Mouse (Mus musculus) forebrain, embryonic 15.5 days (tissue): ENCODE results near the gene Mrpl48. TPM values are rescaled to one million over a fixed set of nuclear protein-coding genes. Genes with fewer than 3 reads are reported as not detected.
"Not testable (repeated sequence)": the region's sequence is repeated elsewhere in the genome, so short reads cannot be mapped to it uniquely, and the experiment has no call there.

Experiments used
- ATAC-seq: fragments of 200-750 bp; cut with Nextera tagmentation; replicated peaks from 2 replicates; pipeline ENCODE4 v1.8.0; 2017; ENCODE audit warnings: mild to moderate bottlenecking, moderate TSS enrichment, moderate library complexity
- H3K27ac ChIP-seq: fragments of 300-500 bp; sonication (generic); replicated peaks from 2 replicates; pipeline ENCODE4 v1.5.1; 2015; ENCODE audit warnings: mild to moderate bottlenecking, inconsistent platforms
- H3K27me3 ChIP-seq: fragments of 300-500 bp; sonication (generic); 2 replicates; pipeline ENCODE4 v1.6.1; 2015; ENCODE audit warnings: inconsistent platforms
- H3K36me3 ChIP-seq: fragments of 300-500 bp; sonication (generic); 2 replicates; pipeline ENCODE4 v1.6.1; 2015; ENCODE audit warnings: mild to moderate bottlenecking, inconsistent platforms
- H3K4me1 ChIP-seq: fragments of 300-500 bp; sonication (generic); 2 replicates; pipeline ENCODE4 v1.6.1; 2015; ENCODE audit warnings: inconsistent platforms
- H3K4me2 ChIP-seq: fragments of 300-500 bp; sonication (generic); replicated peaks from 2 replicates; pipeline ENCODE4 v1.6.1; 2015; ENCODE audit warnings: mild to moderate bottlenecking, inconsistent platforms
- H3K4me3 ChIP-seq: fragments of 300-500 bp; sonication (generic); 2 replicates; pipeline ENCODE4 v1.5.1; 2015; ENCODE audit warnings: mild to moderate bottlenecking, inconsistent platforms
- H3K9ac ChIP-seq: fragments of 300-500 bp; sonication (generic); replicated peaks from 2 replicates; pipeline ENCODE4 v1.6.1; 2015; ENCODE audit warnings: mild to moderate bottlenecking, inconsistent platforms
- H3K9me3 ChIP-seq: fragments of 300-500 bp; sonication (generic); 2 replicates; pipeline ENCODE4 v1.6.1; 2016; ENCODE audit warnings: inconsistent platforms
- WGBS: fragments of 180-500 bp; shearing (Covaris S2); methylation state at CpG from one replicate; pipeline ENCODE4 v1.1.7; 2015; ENCODE audit warnings: mixed read lengths; 5-methylcytosine and 5-hydroxymethylcytosine counted together
- polyA plus RNA-seq: library from polyadenylated mRNA; unstranded; fragments of >200 nt; fragmentation: Nextera tagmentation; extraction: Ambion mirVana; gene quantifications from 2 replicates; pipeline ENCODE4 v1.2.1, GENCODE M21; 2015

The Mrpl48 gene
- polyA plus RNA-seq, 1 experiment from 2014 or later = 74.9 TPM

GRCm38 (mm10) chr7:100582235-100582634 lies 25.9 kb downstream of the Mrpl48 start:
- Histone ChIP-seq H3K4me2 (peak overlapping the region; percentile 73), H3K36me3 (no peaks in the 10 kb centered on the region), H3K27me3 (no peaks in the 10 kb centered on the region), H3K4me3 (peak overlapping the region; percentile 49), H3K9me3 (no peaks in the 10 kb centered on the region), H3K9ac (peak overlapping the region; percentile 63), H3K4me1 (peaks cover 11% of the 10 kb centered on the region), H3K27ac (peak overlapping the region; percentile 95)
- WGBS = 39% methylated on average over 7 of the region's 7 CpGs
- ATAC-seq = no peak

GRCm38 (mm10) chr7:100578794-100579193 lies 29.3 kb downstream of the Mrpl48 start:
- WGBS = 55% methylated on average over 2 of the region's 2 CpGs
- H3K9me3 ChIP-seq = no peaks in the 10 kb centered on the region
- no peak for ATAC-seq
- H3K4me2 ChIP-seq = no peak overlapping the region
- H3K27me3 ChIP-seq = no peaks in the 10 kb centered on the region
- no peak overlapping the region for H3K9ac ChIP-seq
- H3K36me3 ChIP-seq = no peaks in the 10 kb centered on the region
- H3K4me3 ChIP-seq = no peak overlapping the region
- no peak overlapping the region for H3K27ac ChIP-seq
- peaks cover 11% of the 10 kb centered on the region for H3K4me1 ChIP-seq

GRCm38 (mm10) chr7:100572704-100573103 lies 35.4 kb downstream of the Mrpl48 start:
- ATAC-seq = no peak
- H3K4me2 ChIP-seq = no peak overlapping the region
- no peaks in the 10 kb centered on the region for H3K36me3 ChIP-seq
- no peaks in the 10 kb centered on the region for H3K27me3 ChIP-seq
- 82% methylated on average over 4 of the region's 4 CpGs for WGBS
- no peak overlapping the region for H3K4me3 ChIP-seq
- no peaks in the 10 kb centered on the region for H3K9me3 ChIP-seq
- H3K4me1 ChIP-seq = no peaks in the 10 kb centered on the region
- H3K9ac ChIP-seq = no peak overlapping the region
- H3K27ac ChIP-seq = no peak overlapping the region

- Histone ChIP-seq H3K36me3 (no peaks in the 10 kb centered on the region), H3K9me3 (no peaks in the 10 kb centered on the region), H3K4me2 (no peak overlapping the region), H3K27me3 (no peaks in the 10 kb centered on the region), H3K4me1 (no peaks in the 10 kb centered on the region), H3K9ac (no peak overlapping the region), H3K4me3 (no peak overlapping the region), H3K27ac (no peak overlapping the region)
- 83% methylated on average over 4 of the region's 4 CpGs for WGBS
- no peak for ATAC-seq
Measured at GRCm38 (mm10) chr7:100572061-100572460, 36.0 kb downstream of the Mrpl48 start.

- no peaks in the 10 kb centered on the region for H3K9me3 ChIP-seq
- no peaks in the 10 kb centered on the region for H3K4me1 ChIP-seq
- H3K4me2 ChIP-seq = no peak overlapping the region
- H3K27ac ChIP-seq = no peak overlapping the region
- H3K36me3 ChIP-seq = no peaks in the 10 kb centered on the region
- no peak for ATAC-seq
- H3K27me3 ChIP-seq = no peaks in the 10 kb centered on the region
- H3K9ac ChIP-seq = no peak overlapping the region
- 90% methylated on average over 3 of the region's 3 CpGs for WGBS
- no peak overlapping the region for H3K4me3 ChIP-seq
Measured at GRCm38 (mm10) chr7:100570930-100571715, 37.0 kb downstream of the Mrpl48 start.

- Histone ChIP-seq H3K4me2 (no peak overlapping the region), H3K4me3 (no peak overlapping the region), H3K27me3 (no peaks in the 10 kb centered on the region), H3K27ac (no peak overlapping the region), H3K36me3 (0 out of 2 replicates have a peak, but pooled peaks cover 1% of the 10 kb centered on the region), H3K9me3 (no peaks in the 10 kb centered on the region), H3K4me1 (no peaks in the 10 kb centered on the region), H3K9ac (no peak overlapping the region)
- no peak for ATAC-seq
Measured at GRCm38 (mm10) chr7:100569907-100570306, 38.2 kb downstream of the Mrpl48 start.

GRCm38 (mm10) chr7:100567238-100567637 lies 40.9 kb downstream of the Mrpl48 start:
- WGBS = 79% methylated on average over 5 of the region's 5 CpGs
- ATAC-seq, H3K27me3 ChIP-seq, H3K4me3 ChIP-seq, H3K4me2 ChIP-seq, H3K36me3 ChIP-seq, H3K9me3 ChIP-seq, H3K4me1 ChIP-seq, H3K9ac ChIP-seq, H3K27ac ChIP-seq: not testable (repeated sequence)

- Histone ChIP-seq H3K4me1 (peaks cover 3% of the 10 kb centered on the region; the same call in 1 of the 2 replicates), H3K4me3 (no peak overlapping the region), H3K36me3 (0 out of 2 replicates have a peak, but pooled peaks cover 5% of the 10 kb centered on the region), H3K9ac (no peak overlapping the region), H3K9me3 (no peaks in the 10 kb centered on the region), H3K27ac (peak overlapping the region; percentile 13), H3K27me3 (no peaks in the 10 kb centered on the region), H3K4me2 (no peak overlapping the region)
- no peak for ATAC-seq
- WGBS = 54% methylated on average over 11 of the region's 11 CpGs
Measured at GRCm38 (mm10) chr7:100561861-100562587, 46.1 kb downstream of the Mrpl48 start.

GRCm38 (mm10) chr7:100559331-100559730 lies 48.8 kb downstream of the Mrpl48 start:
- Histone ChIP-seq H3K4me2 (no peak overlapping the region), H3K27me3 (no peaks in the 10 kb centered on the region), H3K9ac (no peak overlapping the region), H3K36me3 (no peaks in the 10 kb centered on the region), H3K4me3 (no peak overlapping the region), H3K4me1 (peaks cover 18% of the 10 kb centered on the region), H3K9me3 (no peaks in the 10 kb centered on the region), H3K27ac (no peak overlapping the region)
- 88% methylated on average over 4 of the region's 4 CpGs for WGBS
- no peak for ATAC-seq

GRCm38 (mm10) chr7:100557241-100557640 lies 50.9 kb downstream of the Mrpl48 start:
- Histone ChIP-seq H3K27me3 (no peaks in the 10 kb centered on the region), H3K4me3 (no peak overlapping the region), H3K9me3 (no peaks in the 10 kb centered on the region), H3K4me1 (peaks cover 19% of the 10 kb centered on the region), H3K27ac (no peak overlapping the region), H3K4me2 (no peak overlapping the region), H3K36me3 (no peaks in the 10 kb centered on the region), H3K9ac (no peak overlapping the region)
- 91% methylated on average over 5 of the region's 5 CpGs for WGBS
- no peak for ATAC-seq

- peak; percentile 93 for ATAC-seq
- H3K4me2 ChIP-seq = peak overlapping the region; percentile 35
- H3K4me3 ChIP-seq = no peak overlapping the region
- no peaks in the 10 kb centered on the region for H3K9me3 ChIP-seq
- H3K27ac ChIP-seq = peak overlapping the region; percentile 93
- no peak overlapping the region; the same call in 1 of the 2 replicates for H3K9ac ChIP-seq
- WGBS = 7% methylated on average over 13 of the region's 13 CpGs
- H3K4me1 ChIP-seq = peaks cover 19% of the 10 kb centered on the region
- H3K36me3 ChIP-seq = no peaks in the 10 kb centered on the region
- H3K27me3 ChIP-seq = no peaks in the 10 kb centered on the region
Measured at GRCm38 (mm10) chr7:100555431-100555951, 52.6 kb downstream of the Mrpl48 start.

GRCm38 (mm10) chr7:100554939-100555338 lies 53.2 kb downstream of the Mrpl48 start:
- H3K4me1 ChIP-seq = peaks cover 19% of the 10 kb centered on the region
- 44% methylated on average over 5 of the region's 5 CpGs for WGBS
- no peak overlapping the region for H3K4me3 ChIP-seq
- H3K9ac ChIP-seq = no peak overlapping the region
- no peaks in the 10 kb centered on the region for H3K9me3 ChIP-seq
- no peaks in the 10 kb centered on the region for H3K36me3 ChIP-seq
- ATAC-seq = no peak
- H3K4me2 ChIP-seq = no peak overlapping the region
- no peaks in the 10 kb centered on the region for H3K27me3 ChIP-seq
- peak overlapping the region; percentile 93 for H3K27ac ChIP-seq
